Mouse (Mus musculus) heart, postnatal 0 days (tissue): ENCODE results near the gene Gm49378. TPM values are rescaled to one million over a fixed set of nuclear protein-coding genes. Genes with fewer than 3 reads are reported as not detected.
A peak's percentile ranks its signal among the peaks of the same experiment; 100 is the strongest.

ENCODE experiments used
- ATAC-seq: fragments of 200-750 bp; cut with Nextera tagmentation; 2 replicates; pipeline ENCODE4 v1.8.0; 2017; ENCODE audit warnings: low read depth, moderate number of reproducible peaks, moderate library complexity; ENCODE audit not compliant: insufficient read depth
- DNase-seq: peaks from one replicate; pipeline ENCODE4 v3.0.0-alpha.2; 2016; ENCODE audit warnings: low spot score
- H3K27ac ChIP-seq: fragments of 300-500 bp; sonication (generic); 2 replicates; pipeline ENCODE4 v1.5.1; 2014; ENCODE audit warnings: low read depth, mild to moderate bottlenecking
- H3K27me3 ChIP-seq: fragments of 300-500 bp; sonication (generic); 2 replicates; pipeline ENCODE4 v1.6.1; 2014; ENCODE audit warnings: low read length, mixed read lengths; ENCODE audit not compliant: control insufficient read depth, insufficient read depth
- H3K36me3 ChIP-seq: fragments of 300-500 bp; sonication (generic); replicated peaks from 2 replicates; pipeline ENCODE4 v1.6.1; 2014; ENCODE audit warnings: low read length, mixed read lengths; ENCODE audit not compliant: control insufficient read depth, insufficient read depth
- H3K4me1 ChIP-seq: fragments of 300-500 bp; sonication (generic); 2 replicates; pipeline ENCODE4 v1.6.1; 2014; ENCODE audit warnings: antibody characterized with exemption; ENCODE audit not compliant: control insufficient read depth, insufficient read depth
- H3K4me2 ChIP-seq: fragments of 300-500 bp; sonication (generic); 2 replicates; pipeline ENCODE4 v1.6.1; 2014; ENCODE audit warnings: low read depth, mild to moderate bottlenecking, low read length, moderate library complexity
- H3K4me3 ChIP-seq: fragments of 300-500 bp; sonication (generic); 2 replicates; pipeline ENCODE4 v1.5.1; 2014; ENCODE audit warnings: low read depth, low read length
- H3K9ac ChIP-seq: fragments of 300-500 bp; sonication (generic); replicated peaks from 2 replicates; pipeline ENCODE4 v1.6.1; 2014; ENCODE audit warnings: low read depth, low read length, mixed read lengths
- H3K9me3 ChIP-seq: fragments of 300-500 bp; sonication (generic); replicated peaks from 2 replicates; pipeline ENCODE4 v1.6.1; 2016; ENCODE audit warnings: low read length; ENCODE audit not compliant: control insufficient read depth
- CTCF ChIP-seq: IDR thresholded peaks from 2 replicates; pipeline ENCODE4 v1.5.1; 2016; ENCODE audit warnings: antibody characterized with exemption, control low read depth, low read depth
- EP300 ChIP-seq: IDR thresholded peaks from 2 replicates; pipeline ENCODE4 v1.6.1; 2016; ENCODE audit warnings: antibody characterized with exemption, low read depth
- WGBS: fragments of 180-500 bp; shearing (Covaris S2); extraction: QIAGEN DNeasy Blood & Tissue Kit; methylation state at CpG from one replicate; pipeline ENCODE4 v1.1.7; 2014; 5-methylcytosine and 5-hydroxymethylcytosine counted together
- polyA plus RNA-seq: library from polyadenylated mRNA; unstranded; fragments of >200 nt; fragmentation: Nextera tagmentation; extraction: Ambion mirVana; gene quantifications from 2 replicates; pipeline ENCODE4 v1.2.1, GENCODE M21; 2015
- total RNA-seq: library from RNA; depleted of rRNA; stranded (reverse); fragments of >200 nt; gene quantifications from 2 replicates; pipeline ENCODE4 v1.2.3, GENCODE M21; 2014; ENCODE audit warnings: low replicate concordance

Gm49378 gene
- total and polyA plus RNA-seq, 2 experiments from 2014 or later, result 0.15 to 1.2 TPM

DNA sequence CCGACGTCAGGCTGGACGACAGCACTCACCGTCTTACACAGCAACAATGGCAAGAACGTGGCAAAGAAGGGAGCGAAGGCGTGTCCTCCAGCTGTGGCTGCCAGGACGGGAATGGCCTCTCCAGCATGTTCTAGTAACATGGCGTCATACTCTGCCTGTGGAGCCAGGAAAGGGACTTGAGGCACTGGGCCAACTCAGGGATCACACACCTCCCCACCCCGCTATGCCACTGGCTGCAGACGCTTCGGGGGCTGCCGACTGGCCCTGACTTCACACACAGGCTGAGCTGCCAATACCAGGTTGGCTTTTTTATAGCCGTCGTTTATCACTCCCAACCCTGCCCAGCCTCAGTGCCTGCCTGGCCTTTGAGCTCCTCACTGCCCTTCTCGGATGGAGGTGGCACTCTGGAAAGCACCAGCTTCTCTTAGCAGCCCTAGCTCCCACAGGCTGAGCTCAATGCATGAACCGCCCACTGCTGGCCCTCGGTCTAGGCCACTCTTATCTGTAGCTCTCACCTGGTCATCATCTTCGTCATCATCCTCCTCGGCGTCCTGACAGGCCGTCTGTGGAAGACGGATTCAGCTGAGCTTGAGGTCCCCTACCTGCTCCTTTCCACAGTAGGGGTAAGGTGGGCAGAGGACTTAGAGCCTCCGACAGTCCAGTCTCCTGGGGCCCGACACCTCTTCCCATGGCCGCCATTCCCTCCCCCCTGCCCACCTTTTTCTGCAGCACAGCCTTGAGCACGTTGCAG is 9.4 kb downstream of the Gm49378 start:
- Histone ChIP-seq H3K36me3 (peaks cover 85% of the 10 kb centered on the region), H3K9me3 (no peaks in the 10 kb centered on the region), H3K27ac (no peak overlapping the region), H3K4me3 (no peak overlapping the region), H3K27me3 (no peaks in the 10 kb centered on the region), H3K4me2 (no peak overlapping the region), H3K4me1 (no peaks in the 10 kb centered on the region), H3K9ac (no peak overlapping the region)
- ATAC-seq (0 out of 2 replicates have a peak, but pooled peaks have one; percentile 26), DNase-seq (no peak)
- TF ChIP-seq CTCF (no peak), EP300 (no peak)
- WGBS, result 79% methylated on average over 27 of the region's 27 CpGs

DNA sequence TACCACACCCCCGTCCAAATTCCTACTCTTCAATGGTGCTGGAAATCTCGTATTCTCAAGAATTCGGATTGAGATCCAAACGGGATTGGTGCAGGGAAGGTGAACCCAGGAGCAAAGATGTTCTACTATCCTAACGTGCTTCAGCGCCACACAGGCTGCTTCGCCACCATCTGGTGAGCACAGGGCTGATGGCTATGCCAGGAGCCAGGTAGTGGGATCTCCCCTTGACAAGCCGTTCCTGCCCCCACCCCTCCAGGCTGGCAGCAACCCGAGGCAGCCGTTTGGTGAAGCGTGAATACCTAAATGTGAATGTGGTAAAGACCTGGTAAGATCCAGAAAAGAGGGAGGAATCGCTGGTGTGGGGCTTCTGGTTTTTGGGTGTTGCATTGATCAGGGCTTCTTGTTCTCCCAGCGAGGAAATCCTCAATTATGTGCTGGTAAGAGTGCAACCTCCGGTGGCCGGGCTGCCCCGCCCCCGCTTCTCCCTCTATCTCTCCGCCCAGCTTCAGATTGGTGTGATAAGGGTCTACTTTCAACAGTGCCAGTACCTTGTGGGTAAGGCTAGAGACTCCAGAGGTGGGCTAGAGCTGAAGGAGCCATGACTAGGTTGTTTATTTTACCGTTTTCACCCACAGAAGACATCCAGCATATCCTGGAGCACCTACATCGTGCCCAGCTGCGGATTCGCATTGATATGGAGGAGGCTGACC is 19.1 kb downstream of the Gm49378 start:
- DNase-seq (no peak), ATAC-seq (no peak)
- no peaks in the 10 kb centered on the region for H3K36me3 ChIP-seq
- no peak overlapping the region for H3K9ac ChIP-seq
- no peak overlapping the region for H3K4me3 ChIP-seq
- H3K27me3 ChIP-seq, result no peaks in the 10 kb centered on the region
- no peaks in the 10 kb centered on the region for H3K9me3 ChIP-seq
- peak overlapping the region; percentile 48 for H3K4me2 ChIP-seq
- 38% methylated on average over 22 of the region's 22 CpGs for WGBS
- no peak for TF ChIP-seq CTCF
- TF ChIP-seq EP300, result no peak
- H3K27ac ChIP-seq, result no peak overlapping the region
- no peaks in the 10 kb centered on the region; the same call in 1 of the 2 replicates for H3K4me1 ChIP-seq

DNA sequence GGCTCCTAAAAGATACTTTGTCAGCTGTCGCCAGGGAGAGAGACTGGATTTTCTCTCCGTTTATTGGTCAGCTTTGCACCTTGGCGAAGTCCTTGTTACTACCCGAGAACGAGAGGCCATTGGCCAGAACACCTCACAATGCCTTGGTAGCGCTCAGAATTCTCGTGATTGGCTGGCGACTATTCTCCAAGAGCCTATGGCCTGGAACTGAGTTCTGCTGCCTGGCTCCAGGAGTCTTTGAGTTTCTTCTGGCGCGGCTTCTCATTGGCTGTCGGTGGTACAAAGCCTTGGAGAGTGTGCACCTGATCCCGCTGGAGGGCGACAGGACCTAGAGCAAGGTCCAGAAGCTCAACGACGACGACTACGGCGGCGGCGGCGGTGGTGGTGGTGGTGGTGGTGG is 19.9 kb downstream of the Gm49378 start, which contains the start of gene Rec8:
TSS of gene Rec8 (plus strand) at position 216 of the 400 bp plus-strand sequence.
- Histone ChIP-seq H3K9me3 (no peaks in the 10 kb centered on the region), H3K9ac (no peak within 1 kb of the TSS), H3K4me2 (peak within 1 kb of the TSS; percentile 48), H3K27ac (no peak within 1 kb of the TSS), H3K27me3 (no peaks in the 10 kb centered on the region), H3K4me3 (peak within 1 kb of the TSS; percentile 14; the same call in 1 of the 2 replicates), H3K4me1 (no peaks in the 10 kb centered on the region; the same call in 1 of the 2 replicates), H3K36me3 (no peaks in the 10 kb centered on the region)
- peak; percentile 43 for TF ChIP-seq CTCF
- no peak for TF ChIP-seq EP300
- WGBS, result 13% methylated on average over 21 of the region's 21 CpGs
- DNase-seq (peak; percentile 76), ATAC-seq (peak; percentile 88)

DNA sequence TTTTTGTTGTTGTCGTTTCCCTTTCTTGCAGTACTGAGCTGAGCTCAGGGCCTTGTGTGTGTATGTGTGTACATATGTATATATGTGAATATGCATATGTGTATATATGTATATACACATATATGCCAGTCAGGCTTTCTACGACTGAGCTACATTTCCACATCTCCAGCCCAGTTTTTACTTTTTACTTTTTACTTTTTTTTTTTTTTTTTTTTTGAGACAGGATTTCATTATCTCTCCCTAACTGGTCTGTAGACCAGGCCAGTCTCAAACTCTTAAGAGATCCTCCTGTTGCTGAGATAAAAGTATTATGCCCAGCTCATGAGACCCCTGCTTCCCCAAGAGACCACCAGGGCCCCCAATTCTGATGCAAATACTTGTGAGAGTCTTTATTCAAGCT is 20.9 kb downstream of the Gm49378 start:
- ATAC-seq, result no peak
- no peak overlapping the region for H3K4me3 ChIP-seq
- H3K4me1 ChIP-seq, result no peaks in the 10 kb centered on the region; the same call in 1 of the 2 replicates
- no peaks in the 10 kb centered on the region for H3K27me3 ChIP-seq
- no peaks in the 10 kb centered on the region for H3K9me3 ChIP-seq
- no peak overlapping the region for H3K4me2 ChIP-seq
- H3K27ac ChIP-seq, result no peak overlapping the region
- no peak for DNase-seq
- WGBS, result 76% methylated on average over 2 of the region's 2 CpGs
- H3K36me3 ChIP-seq, result no peaks in the 10 kb centered on the region
- TF ChIP-seq CTCF (no peak), EP300 (no peak)
- H3K9ac ChIP-seq, result no peak overlapping the region

DNA sequence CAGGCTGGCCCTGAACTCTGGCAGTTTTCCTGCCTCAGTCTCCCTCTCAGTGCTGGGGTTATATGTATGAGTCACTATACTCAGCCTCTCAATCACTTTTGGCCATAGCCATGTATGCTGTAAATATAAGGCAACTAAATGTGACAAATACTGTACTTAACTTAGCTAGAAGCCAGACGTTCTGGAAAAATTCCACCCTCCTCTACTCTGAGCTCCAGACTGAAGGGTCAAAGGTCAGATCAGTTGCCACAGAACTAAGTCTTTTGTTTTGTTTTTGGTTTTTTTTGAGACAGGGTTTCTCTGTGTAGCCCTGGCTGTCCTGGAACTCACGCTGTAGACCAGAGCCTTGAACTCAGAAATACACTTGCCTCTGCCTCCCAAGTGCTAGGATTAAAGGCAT is 21.8 kb downstream of the Gm49378 start:
- H3K4me3 ChIP-seq, result no peak overlapping the region
- H3K9me3 ChIP-seq, result no peaks in the 10 kb centered on the region
- no peak for DNase-seq
- no peak for ATAC-seq
- no peak overlapping the region for H3K27ac ChIP-seq
- WGBS, result 49% methylated on average over 2 of the region's 2 CpGs
- TF ChIP-seq EP300, result no peak
- no peak for TF ChIP-seq CTCF
- H3K4me2 ChIP-seq, result no peak overlapping the region
- H3K4me1 ChIP-seq, result no peaks in the 10 kb centered on the region; the same call in 1 of the 2 replicates
- H3K9ac ChIP-seq, result no peak overlapping the region
- H3K36me3 ChIP-seq, result peaks cover 1% of the 10 kb centered on the region; the same call in 1 of the 2 replicates
- no peaks in the 10 kb centered on the region for H3K27me3 ChIP-seq
